Mouse (Mus musculus) G1E-ER4 (cell line): ENCODE results near the gene Vapb. TPM values are rescaled to one million over a fixed set of nuclear protein-coding genes. Genes with fewer than 3 reads are reported as not detected.

Experiments used
- GATA1 ChIP-seq: IDR thresholded peaks from one replicate; pipeline ENCODE4 v1.8.0; 2012; ENCODE audit warnings: low read length, inconsistent platforms
- polyA plus RNA-seq: library from polyadenylated mRNA; stranded (reverse); fragments of >175 nt; gene quantifications from 2 replicates; pipeline ENCODE4 v1.2.3, GENCODE M21; 2012

Vapb gene
- polyA plus RNA-seq, 1 experiment, result 25.3 TPM

DNA sequence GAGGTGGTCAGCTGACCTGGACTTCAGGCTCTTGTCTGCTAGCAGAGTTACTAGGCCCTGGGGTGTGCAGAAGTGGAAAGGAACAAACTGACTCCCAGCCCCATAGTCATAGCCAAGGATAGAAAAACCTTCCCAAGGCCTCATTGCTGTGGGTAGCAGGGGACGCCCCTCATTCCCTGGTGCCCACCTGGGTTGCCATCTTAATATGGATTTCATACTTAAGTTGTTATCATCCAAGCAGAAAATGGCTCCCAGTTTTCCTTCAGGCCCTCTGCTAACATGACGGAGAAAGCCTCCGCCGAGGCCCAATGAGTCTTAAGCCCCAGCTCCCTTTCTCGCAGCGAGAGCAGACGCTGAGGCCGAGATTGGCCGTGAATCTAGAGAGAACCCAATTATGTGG, 63.3 kb downstream of the Vapb start:
- TF ChIP-seq GATA1, result no peak

DNA sequence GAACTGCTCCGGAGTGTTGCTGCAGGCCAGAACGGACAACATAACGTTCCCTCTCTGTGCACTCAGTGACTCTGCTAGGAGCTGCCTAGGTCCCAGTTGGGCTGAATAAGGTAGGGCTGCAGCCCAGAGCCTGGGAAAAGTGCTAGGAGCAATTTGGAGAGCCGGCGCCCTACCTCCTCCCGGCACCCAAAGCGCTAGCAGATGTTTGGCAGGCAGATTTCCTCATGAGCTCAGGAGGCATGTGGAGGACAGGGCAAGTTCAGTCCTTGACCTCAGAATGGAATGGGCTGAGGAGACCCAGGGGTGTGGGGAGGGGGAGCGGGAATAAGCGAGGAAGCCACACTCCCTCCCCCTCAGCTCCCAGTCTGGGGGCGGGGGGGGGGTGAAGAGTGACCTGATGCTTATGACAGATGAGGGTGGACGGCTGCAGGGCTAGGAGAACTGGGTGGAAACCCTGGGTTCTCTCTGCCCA, 64.1 kb downstream of the Vapb start:
- no peak for TF ChIP-seq GATA1

DNA sequence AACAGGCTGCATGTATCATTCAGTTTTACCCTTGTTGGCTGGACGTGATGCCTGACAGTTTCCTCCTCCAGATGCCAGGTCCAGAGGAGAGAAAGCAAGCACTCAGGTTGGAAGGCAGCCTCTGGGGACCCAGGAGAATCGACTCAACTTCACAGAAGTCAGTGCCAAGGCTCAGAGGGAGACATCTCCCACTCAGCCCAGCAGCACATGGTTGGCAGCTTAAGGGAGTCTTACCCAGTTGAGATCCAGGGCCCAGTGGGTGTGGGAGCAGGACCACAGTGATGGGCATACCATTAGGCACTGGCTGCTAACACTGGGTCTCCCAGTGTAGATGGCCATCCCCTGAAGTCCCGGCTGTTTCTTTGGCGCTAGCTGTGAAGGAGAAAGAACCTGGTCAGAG, 64.9 kb downstream of the Vapb start:
- TF ChIP-seq GATA1, result no peak

DNA sequence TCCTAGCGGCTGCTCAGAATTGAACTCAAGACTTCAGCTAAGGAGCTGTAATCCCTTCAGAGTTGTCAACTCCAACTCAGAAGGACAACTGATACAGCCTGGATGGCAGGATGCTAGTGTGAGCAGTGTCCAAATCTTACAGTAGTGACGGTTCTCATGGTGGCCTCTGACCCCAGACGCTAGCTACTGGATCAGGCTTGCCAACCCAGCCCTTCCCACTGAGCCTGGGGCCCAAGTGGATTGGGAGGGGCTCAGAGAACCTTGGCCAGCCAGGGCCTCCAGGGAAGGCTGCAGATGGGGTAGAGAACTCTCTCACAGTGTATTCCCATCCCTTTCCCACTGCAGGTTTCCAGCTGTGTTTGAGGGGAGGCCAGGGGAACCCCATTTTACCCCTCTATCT, 65.6 kb downstream of the Vapb start:
- no peak for TF ChIP-seq GATA1

DNA sequence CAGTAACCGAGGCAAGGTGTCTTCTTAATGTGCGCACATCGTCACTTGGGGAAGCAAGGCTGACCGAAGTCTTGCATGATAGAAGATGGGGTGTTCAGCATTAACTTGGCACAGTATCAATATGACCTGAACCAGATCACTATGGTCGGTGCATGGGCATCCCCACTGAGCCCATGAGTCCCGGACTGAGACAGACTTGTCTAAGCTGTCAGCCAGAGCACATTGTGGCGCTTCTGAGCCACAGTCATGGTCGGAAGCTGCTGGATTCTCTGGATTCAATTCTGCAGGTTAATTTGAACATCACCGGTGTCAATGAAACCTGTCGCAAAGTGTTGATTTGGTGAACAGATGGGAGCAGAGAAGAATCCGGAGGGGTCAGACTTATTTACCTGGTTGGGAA, 66.5 kb downstream of the Vapb start:
- no peak for TF ChIP-seq GATA1

DNA sequence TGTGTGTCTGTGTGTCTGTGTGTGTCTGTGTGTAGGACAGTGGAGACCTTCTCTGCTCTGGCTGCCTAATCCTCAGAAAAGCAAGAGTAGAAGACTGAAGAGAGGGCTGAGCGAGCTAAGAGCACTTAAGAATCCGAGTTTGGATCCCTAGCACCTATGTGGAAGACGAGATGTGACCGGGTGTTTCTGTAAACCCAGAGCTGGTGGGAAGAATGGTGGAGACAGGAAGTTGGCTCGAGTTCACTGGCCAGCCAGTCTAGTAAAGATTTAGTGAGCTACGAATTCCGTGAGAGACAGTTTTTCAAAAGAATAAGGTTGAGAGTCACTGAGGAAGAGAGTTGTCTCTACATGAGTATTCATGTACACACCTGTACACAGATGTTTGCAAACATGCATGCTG, 69.3 kb downstream of the Vapb start:
- no peak for TF ChIP-seq GATA1

DNA sequence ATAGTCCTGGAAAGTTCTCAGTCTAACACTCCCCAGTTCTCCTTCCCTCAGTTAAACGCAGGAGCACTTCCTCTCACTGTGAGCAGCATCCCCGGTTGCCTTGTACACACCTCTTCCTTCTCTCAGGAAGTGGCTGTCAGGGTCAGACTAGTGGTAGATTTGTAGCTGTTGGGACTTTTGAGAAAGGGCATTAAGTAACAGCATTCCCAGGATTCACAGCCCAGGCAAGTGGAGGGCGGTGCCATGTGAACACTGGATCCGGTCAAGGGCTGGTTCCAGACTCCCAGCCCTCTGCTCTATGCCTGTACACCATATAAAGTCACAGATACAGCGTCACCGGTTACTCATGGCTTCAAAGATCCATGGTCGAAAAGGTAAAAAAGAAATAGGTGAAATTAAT, 71.6 kb downstream of the Vapb start:
- no peak for TF ChIP-seq GATA1

DNA sequence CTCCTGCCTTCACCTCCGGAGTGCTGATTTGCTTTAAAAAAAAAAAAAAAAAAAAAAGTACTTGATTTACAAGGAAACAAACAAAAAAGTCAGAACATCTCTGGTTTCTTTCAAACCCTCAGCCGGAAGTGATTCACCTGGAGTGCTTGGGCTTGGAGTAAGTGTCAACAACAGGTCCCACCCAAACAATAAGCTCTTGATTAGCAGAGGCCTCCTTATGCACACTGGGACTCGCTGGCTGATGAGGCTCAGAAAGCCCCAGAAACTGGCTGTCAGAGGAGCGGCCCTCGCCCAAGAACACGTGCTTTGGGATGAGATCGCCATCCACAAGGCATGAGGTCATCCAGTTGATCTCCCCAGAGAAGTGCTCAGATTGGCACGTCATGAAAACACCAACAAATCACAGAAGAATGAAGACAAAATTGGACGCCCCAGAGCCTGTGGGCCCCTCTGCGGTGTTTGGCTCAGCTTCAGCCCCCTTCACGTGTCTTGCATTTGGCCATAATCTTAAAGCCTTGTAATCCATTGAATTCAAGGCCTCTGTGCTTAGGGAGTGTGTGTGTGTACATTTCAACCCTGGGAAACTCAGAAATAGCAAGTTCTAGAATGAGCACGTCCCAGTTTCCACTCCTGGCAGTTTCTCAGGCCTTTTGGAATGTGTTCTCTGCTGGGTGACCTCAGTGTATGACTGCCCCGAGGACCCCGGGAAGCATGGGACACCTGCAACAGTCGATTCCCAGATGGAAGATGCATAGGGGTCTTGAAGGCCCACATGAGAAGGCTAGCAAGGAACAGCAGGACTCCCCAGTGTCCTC, 72.9 kb downstream of the Vapb start:
- no peak for TF ChIP-seq GATA1

DNA sequence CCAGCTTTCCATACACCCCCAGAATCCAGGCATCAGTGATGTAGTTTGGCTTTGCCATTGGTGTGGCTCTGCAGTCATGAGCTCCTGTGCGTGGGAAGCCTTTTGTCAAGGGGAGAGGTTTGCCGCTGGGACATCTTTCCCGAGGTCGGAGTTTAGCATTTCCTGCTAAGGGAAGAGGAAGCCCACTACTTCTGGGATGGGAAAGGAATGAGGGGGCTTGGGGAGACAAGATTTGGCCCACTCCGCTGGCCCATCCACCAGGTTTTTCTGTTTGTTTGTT, 73.5 kb downstream of the Vapb start:
- no peak for TF ChIP-seq GATA1

DNA sequence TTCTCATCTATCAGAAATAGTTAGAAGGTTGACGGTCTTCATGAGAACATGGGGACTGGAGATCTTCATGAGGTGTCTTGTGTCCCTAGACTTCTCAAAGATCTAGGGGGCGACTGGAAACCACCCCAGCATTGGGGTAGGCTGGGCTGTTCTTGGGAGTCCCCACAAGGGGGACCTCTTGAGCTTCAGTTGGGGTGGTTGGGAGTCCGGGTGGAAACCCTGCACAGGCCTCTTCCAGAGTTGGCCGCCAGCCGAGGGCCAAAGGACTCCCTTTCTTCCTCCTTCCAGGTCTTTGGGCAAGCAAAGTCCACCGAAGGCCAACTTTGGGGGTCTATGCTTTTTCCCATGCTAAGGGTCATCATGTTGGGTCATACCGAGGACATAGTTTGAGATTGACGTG, 74.5 kb downstream of the Vapb start:
- TF ChIP-seq GATA1, result no peak

DNA sequence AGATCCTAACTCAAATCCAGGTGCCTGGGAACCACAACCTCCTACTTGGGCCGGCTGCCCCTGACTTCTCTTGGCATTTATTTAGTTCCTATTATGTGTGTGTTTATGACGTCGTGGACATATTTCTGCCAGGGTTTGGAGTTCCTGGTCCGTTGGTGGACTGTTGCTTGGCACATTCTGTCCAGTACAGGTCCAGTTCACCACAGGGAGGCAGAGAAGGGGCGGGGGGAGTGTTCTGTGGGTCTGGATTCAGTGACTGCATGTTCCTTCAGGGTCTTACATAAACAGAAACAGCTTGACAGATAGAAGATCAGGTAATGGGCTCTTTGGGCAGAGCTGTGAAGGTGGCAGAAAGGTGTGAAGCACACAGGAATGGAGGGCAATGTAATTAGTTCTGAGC, 75.8 kb downstream of the Vapb start:
- no peak for TF ChIP-seq GATA1

DNA sequence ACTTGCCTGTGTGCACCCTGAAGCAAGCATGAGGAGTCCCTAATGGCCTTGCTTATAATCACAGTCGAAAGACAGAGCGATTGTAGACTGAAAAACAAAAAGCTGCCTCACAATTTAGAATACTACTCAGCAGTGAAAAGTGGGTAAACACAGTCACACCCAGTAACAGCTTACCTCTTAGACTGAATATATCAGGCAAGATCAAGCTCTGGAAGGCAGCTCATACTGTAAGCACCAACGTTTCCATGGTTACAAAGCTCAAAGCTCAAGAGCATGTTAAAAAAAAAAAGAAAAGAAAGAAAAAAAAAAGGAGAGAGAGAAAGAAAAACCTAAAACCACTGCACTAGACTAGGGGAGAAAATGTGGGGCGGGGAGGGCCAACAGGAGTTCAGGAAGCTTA, 89.0 kb downstream of the Vapb start:
- no peak for TF ChIP-seq GATA1

DNA sequence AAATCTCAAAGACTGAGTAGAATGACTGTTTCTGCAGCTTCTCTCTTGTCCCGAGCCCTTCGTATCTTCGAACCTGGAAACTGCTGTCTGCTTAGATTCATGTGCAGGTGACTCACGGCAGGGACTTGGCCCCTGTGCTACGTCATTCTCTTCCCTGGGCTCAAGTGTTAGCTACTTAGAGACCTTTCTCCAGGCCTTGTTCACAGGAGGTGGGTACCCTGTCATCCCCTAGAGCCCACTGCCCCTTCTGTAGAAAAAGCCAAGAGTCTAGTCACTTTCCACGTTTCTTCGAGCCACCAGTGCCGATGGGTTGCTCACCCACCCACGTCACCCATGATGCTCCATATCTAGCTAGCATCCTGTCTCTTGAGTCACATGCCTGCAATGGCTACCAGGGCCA, 89.9 kb downstream of the Vapb start:
- no peak for TF ChIP-seq GATA1

DNA sequence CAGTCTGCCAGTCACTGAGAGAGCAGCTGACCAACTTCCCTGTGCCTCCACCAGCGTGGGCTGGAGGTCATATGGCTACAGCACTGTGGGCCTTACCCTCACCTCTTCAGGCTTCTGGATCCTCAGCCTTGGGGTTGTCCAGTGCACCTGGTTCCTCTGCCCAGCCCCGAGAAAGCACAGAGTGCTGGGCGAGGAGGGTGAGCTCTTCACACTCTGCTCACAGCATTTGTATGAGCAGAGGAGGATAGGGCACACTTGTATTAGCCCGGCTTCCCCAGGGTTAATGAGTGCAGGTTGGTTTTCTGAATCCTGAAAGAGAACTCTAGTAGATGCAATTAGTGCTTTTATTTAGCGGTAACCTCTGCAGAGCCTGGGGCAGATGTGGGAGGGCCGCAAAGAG, 90.8 kb downstream of the Vapb start:
- TF ChIP-seq GATA1, result no peak

DNA sequence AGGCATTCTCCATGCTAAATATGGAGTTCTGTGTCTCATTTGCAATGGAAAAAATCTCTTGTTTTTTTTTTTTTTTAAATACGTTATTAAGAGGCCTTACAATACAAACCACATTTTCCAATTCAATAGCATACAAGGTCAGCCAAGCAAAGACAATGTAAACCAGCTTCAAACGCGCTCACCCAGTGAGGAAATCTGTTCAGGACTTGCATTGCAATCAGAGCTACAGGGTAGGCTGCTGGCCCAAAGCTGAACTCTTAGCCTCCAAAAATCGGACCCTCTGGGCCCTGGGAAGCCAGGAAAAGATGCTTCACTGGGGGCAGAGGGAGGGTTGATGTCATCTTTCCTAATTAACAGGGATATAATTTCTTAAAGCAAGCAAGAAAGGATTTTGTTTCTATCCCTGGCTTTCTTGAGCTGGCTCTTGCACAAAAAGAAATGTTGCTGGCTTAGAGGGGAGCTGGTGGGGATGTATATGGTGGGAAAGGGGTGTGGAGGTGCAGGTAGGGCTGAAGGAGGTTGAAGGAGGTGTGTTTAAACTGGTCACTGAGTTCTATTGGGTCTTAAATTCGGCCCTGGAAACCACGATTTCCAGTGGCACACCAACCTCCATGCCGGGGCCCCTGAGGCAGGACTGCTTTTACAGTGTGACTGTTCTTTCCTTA, 95.6 kb downstream of the Vapb start:
- TF ChIP-seq GATA1, result no peak

Other genes starting within 250 kb of the Vapb start
- not detected in 2 replicates for gene 1700021F07Rik, start 214.9 kb upstream of the Vapb start, polyA plus RNA-seq
- gene Ankrd60, start 159.1 kb upstream of the Vapb start, polyA plus RNA-seq, result not detected in 2 replicates
- gene Rab22a, start 77.8 kb upstream of the Vapb start, polyA plus RNA-seq, result 19.0 and 28.5 TPM in 2 replicates
- not detected in 2 replicates for gene 1700010B08Rik, start 18.1 kb upstream of the Vapb start, polyA plus RNA-seq